Mouse (Mus musculus) spleen, adult 2 months (tissue): ENCODE data around the gene Vipas39.

Experiments used
- CTCF ChIP-seq: fragments of 200-500 bp; IDR thresholded peaks from 2 replicates; pipeline ENCODE4 v1.5.1; 2011; ENCODE audit warnings: mild to moderate bottlenecking, inconsistent platforms; ENCODE audit not compliant: insufficient read depth, insufficient read length, insufficient replicate concordance; ENCODE audit errors: extremely low read depth
- POLR2A ChIP-seq: fragments of 200-500 bp; IDR thresholded peaks from 2 replicates; pipeline ENCODE4 v1.6.1; 2011; ENCODE audit warnings: low read depth, low read length, inconsistent platforms

DNA sequence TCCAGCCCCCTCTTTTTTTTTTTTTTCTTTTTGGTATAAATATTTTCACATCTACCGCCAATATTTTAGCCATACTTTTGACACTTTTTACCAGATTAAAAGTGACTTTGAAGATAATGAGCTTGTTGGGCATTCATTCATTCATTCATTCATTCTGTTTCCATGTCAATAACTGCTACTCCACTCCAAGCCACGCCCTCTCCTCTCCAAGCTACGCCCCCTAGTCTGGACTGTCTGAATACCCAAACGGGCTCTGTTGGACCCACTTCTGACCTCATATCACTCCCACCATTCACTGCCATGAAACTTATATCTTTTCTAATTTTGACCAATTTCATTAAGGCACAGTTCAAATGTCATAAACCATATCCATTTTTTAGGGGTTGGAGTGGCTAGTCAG, 35.1 kb upstream of the Vipas39 start:
- TF ChIP-seq POLR2A: no peak
- TF ChIP-seq CTCF: no peak
